Mouse (Mus musculus) kidney, postnatal 25 days (tissue): ENCODE data around the gene Olig1.

Experiments used
- DNase-seq, 2 experiments: peaks; one replicate each; pipeline ENCODE4 v3.0.0; 2021; ENCODE audit warnings: mixed read lengths in 2 of 2

Olig1 gene

GRCm38 (mm10) chr16:91246292-91246691, 23.3 kb upstream of the Olig1 start:
- DNase-seq: no peak

DNA sequence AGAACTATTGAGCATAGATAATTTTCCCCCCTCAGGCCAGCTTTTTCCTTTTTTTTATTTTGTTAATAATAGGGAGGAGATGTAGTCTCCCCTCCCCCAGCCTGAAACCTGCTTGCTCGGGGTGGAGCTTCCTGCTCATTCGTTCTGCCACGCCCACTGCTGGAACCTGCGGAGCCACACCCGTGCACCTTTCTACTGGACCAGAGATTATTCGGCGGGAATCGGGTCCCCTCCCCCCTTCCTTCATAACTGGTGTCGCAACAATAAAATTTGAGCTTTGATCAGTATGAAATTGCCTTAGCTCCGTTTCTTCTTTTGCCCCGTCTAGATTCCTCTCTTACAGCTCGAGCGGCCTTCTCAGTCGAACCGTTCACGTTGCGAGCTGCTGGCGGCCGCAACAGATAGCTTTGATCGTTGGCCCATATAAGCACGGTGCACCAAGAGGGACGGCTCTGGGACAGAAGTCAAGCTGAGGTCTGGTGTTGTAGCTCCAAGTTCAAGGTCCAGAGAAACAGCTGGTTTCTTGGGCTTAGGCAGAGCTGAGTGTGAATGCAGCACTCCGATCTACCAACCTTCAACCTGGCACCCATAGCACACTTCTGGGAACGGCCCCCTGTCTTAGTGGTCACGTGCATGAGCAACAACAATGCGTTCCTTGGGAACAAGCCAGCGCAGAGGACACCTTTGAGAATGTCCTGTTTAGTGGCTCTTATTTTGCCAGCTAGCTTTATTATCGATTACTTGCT, 14.0 kb upstream of the Olig1 start:
- DNase-seq: peak; percentile 18 to 47

DNA sequence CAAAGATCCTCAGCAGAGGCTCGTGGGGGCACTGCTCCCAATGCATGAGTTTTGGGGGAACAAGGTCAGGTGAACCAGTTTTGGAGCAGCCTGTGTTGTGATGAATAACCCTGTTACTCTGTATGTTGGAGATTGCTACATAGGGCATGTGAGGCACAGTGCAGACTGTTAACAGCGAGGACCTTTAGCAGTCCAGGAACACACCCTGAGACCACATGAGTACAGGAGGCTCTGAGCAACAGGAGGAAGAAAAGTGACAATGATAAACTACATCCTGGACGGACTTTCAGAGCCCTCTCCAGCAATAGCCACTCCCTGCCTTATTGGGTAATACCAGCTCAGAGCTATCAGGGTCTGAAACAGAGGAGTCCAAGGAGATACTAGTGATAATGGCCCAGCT, 10.6 kb upstream of the Olig1 start:
- DNase-seq: no peak

DNA sequence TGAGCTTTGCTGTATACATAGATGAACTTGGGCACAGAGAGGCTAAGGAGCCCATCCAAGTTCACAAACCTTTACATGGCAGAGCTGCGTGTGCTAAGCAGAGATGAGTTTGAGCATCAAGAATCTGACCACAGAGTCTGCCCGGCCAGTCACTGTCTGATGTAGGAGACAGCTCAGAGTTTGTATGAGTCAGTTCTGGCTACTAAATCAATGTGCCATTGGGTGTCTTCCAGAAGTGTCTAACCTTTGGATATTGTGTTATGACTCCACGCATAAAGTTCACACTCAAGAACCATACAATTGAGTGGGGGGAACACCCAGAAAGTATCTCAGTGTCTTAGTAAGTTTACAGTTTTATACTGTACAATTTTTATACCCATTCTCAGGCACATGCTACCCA, 8.7 kb upstream of the Olig1 start:
- no peak for DNase-seq

DNA sequence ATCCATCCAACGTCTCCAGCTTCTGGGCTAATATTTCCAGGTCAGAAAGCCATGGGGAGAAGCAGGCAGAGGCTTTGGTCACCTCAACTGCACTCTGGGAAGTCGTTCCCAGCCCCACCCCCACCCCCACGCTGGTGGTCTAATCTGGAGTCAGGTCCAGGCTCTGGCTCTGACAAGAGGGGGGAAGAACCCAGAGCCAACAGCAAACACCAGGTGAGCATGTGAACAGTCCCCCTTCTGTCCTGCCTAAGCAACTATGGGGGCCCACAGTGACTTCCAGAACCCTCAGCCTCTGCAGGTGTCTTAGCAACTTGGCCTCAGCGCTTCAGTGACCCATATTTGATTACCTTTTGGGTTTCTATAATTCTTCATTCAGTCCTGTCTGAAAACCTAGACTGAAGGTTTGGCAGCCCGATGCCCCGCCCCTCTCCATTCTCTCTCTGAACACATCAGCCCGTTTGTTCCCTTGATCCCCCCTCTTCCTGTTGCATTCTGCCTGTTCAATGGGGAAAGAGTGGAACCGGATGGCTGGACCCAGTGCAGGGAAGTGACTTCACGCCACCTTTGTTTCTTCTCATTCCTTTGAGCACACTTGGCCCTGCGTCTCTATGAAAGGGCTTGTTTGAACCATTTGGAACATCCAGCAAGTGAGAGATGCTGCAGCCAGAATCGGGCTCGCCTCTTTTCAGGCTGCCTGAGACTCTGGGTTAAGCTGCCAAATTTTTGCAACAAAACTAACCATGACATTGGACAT, 6.9 kb upstream of the Olig1 start:
- no peak for DNase-seq

DNA sequence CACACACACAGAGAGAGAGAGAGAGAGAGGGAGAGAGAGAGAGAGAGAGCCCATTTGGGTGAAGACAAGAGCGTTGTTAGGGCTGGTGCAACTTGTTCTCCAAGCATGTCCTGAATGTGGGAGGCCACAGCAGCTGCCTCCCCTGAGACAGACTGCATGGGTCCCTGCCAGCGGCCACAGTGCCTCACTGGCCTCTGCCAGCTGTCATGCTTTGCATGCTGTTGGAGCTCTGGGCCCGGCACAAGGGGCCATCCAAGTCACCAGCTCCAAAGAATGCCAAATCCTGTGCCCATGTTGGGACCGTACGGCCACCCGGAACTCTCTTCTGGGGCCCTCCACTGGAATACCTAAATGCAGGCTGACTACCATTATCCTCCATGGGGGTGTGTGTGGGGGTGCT, 3.6 kb upstream of the Olig1 start:
- peak in 1 of 2 experiments; percentile 35 for DNase-seq

DNA sequence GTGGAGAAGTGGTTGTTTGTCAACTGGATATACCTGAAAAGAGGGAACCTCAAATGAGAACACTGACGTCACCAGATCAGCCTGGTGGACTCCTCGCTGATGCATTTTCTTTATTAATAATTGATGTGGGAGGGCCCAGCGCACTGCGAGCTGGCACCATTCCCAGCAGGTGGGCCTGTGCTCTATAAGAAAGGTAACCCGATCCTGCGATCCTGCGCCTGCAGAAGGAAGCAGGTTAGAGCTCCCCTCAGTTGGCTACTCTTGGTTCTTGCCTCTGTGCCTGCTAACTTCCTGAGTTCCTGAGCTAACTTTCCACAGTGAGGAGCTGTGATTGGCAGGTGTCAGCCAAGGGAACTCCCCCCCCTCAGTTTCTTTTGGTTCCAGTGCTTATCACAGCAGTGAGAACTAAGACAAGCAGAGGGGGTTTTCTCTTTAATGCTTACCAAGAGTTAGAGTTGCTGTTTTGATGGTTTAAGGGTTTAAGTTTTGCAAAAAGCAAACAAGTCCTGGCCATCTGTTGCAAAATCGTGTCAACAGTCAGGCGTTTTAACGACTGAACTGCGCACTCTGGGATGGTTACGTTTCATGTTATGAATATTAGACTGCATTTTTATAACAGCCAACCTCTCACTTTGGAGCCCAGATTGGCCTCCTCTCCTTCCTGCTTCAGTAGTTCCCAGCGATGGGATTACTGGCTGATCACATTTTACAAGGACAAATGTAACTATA, 684 bp upstream of the Olig1 start:
- DNase-seq: peak in 1 of 2 experiments; percentile 15

- peak in 1 of 2 experiments; percentile 36 for DNase-seq
Observed at GRCm38 (mm10) chr16:91270212-91270971, 820 bp downstream of the Olig1 start.

DNA sequence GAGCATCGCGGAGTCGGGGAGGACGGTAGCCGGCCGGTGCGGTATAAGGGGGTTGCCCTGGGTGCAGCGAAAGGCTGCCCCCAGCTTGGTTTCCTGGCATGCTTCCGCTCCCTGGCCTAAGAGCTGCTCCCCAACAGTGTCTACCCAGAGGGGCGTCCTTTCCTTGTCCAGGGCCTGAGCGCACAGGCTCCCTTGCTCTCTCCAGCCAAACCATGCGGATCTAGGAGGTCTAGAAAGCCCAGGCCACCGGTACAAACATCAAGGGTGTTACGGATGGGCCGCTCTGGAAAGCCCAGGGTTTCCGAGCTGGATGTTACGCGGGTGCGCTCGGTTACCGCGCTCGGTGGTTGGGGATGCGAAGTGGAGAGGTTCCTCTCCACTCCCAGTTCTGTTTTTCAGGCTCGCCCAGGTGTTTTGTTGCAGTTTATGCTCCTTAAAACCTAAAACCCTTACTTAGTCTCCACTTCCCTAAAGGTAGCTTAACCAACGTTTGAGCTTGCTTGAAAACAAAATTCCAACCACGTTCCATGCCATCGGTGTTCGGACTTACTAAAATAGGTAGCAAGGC, 1.5 kb downstream of the Olig1 start:
- no peak for DNase-seq

DNA sequence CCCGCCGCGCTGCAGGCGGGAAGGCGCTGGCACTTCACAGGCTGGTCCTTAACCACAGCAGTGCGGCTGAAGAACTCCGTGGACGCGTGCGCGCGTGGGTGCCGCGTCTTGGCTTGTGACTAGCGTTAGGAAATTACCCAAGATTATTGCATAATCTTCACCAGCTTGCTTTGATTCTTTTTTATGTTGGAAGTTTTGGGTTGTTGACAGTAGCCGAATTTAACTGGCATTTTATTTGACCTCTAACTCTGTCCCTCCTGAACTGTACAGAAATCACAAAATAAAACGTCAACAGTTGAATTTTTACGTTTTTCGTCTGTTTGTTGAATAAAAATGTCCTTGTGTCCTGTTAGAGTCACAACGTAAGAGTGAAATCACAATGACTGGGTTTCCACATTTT, 2.1 kb downstream of the Olig1 start:
- DNase-seq: peak in 1 of 2 experiments; percentile 12

DNA sequence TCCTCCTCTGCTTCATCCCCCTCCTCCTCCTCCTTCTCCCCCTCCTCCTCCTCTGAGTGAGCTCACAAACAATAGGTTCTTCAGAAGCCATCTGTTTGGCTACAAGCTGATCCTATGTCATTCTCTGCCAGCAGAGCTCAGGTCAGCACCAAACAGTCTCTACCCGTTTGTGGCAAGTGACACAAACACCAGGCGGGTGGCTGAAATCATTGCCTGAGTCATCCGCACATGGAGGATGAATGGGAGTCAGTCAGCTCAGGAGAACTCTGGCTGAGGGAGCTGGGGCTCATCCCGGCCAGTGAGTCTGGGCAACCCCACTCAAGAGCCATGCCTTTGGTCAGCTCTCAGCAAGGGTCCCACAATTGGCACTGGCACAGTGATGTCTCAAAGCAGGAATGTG, 10.9 kb downstream of the Olig1 start:
- no peak for DNase-seq

- DNase-seq: no peak
Observed at GRCm38 (mm10) chr16:91292080-91292479, 22.5 kb downstream of the Olig1 start.

DNA sequence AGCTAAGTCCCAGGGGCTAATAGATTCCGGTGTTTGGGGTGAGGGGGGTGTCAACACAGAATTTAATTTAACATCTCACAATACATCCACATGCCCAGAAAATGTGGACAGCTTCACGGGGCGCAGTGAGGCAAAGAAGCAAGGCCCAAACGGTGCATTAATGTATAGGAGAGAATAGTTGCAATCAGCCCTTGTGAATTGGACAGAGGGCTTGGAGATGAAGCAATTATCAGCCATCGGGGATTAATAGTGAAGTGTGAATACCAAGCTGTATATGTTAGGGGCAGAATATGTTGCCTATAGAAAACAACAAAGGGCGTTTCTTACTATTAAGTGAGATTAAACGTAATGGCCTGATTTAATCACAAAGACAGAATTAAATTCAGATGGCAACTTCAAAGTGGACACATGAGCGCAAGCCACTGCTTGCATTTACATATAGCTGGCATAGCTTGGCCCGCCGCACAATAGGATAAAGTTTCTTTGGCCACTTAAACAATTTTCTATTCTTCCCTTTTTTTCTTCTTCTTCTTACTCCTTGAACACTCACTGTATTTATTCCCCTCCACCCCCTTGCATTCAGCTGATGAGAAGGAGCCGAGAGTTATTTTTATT, 23.3 kb downstream of the Olig1 start:
- no peak for DNase-seq

- no peak for DNase-seq
Observed at GRCm38 (mm10) chr16:91297726-91298125, 28.2 kb downstream of the Olig1 start.

- DNase-seq: no peak
Observed at GRCm38 (mm10) chr16:91299412-91299811, 29.8 kb downstream of the Olig1 start.

DNA sequence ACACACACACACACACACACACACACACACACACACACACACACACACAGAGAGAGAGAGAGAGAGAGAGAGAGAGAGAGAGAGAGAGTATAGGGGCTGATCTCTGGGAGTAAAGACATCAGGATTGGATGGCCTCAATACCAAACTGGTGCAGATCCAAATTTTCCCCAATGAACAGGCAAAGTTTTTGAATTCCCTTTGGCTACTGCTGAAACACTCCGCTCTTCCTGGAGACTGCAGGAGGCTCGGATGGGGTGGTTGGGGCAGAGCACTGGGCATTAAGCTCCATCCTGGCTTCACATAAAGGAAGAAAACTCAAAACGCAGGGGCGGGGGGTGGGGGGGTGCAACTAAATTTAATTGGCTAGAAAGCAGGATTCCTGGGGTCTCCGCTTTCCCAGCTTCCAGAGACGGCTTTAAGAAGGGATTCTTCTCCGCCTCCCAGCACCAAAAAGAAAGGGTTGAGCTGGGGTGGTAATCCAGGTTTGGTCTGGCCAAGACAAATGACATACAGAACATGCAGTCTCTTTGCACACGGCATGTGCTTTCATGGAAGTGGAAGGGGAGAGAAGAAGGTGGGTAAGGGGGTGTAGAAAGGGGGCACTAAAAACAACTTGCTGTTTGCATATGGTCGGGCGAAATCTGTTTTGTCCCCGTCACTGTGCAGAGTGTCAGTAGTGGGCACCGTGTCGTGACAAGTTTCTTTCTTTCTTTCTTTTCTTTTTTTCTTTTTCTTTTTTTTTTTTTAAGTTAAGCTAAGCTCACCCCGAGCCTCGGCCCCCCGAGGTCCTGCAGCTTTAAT, 31.3 kb downstream of the Olig1 start:
- no peak for DNase-seq

DNA sequence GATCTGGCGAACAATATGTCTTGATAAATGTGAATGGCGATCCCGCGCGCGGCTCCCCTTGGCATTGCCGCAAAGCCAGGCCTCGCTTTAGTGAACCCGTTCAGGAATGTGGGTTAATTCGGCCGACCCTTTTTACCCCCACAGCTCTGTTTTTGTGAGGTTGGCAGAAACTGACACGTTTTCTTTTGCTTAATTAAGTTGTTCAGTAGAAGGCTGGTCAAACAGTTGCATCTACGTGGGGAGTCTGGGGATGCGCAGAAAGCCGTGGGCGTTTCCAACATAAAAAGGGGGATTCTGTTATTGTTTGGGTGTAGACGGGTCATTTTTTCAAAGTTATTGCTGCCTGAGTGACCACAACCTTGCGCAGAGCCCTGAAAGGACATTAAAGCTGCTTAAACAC, 31.9 kb downstream of the Olig1 start:
- DNase-seq: no peak

GRCm38 (mm10) chr16:91303776-91304709, 34.5 kb downstream of the Olig1 start:
- DNase-seq: no peak

- no peak for DNase-seq
Observed at GRCm38 (mm10) chr16:91305512-91306111, 36.0 kb downstream of the Olig1 start.

DNA sequence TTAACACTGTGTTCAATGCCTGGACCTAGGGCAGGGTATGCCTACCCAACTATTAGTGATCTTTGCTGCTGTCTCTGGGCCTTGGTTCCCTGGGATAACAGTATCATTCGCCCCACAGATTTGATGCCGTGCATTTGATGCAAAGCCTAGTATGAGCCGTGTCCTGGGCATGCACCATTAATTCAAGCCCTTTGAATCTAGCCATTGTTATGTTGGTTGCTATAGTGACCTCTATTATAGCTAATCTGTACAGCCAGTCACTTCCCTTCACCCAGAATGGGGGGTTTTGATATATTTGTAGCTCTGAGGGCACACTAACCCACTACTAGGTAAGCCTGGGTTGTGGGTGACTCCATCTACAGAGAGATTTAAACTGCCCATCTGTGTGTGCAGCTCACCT, 40.3 kb downstream of the Olig1 start:
- no peak for DNase-seq
